Comparison of ENCODE assay signal across 20 mouse cellular contexts in genomic region chr5:13433303-13433702, GRCm38 (mm10).
DNase-seq lines count a peak whose midpoint lies in the region; ATAC-seq lines count a peak whose summit lies in the region.
"Had no signal": no experiment of that assay in that cellular context is flagged by ENCODE, and none has a peak within 500 bp of the region (broad histone marks: within the 10 kb centered on the region; RNA-seq: fewer than 3 reads in every experiment).

No protein-coding gene starts in this region.

- no peaks in the 10 kb centered on the region for H3K4me1 ChIP-seq in forebrain, embryonic 14.5 days (ENCODE audit: control insufficient read depth, insufficient read depth, low read length)
- no peaks in the 10 kb centered on the region; the same call in 1 of the 2 replicates for H3K4me1 ChIP-seq in forebrain, embryonic 15.5 days
- H3K4me1 ChIP-seq in kidney, embryonic 14.5 days (ENCODE audit: control insufficient read depth, insufficient read depth, low read length): no peaks in the 10 kb centered on the region
- H3K4me1 ChIP-seq: kidney, embryonic 15.5 days; limb, embryonic 12.5 days; liver, embryonic 13.5 days; megakaryocyte, embryonic 14.5 days had no signal

- no peaks in the 10 kb centered on the region for H3K36me3 ChIP-seq in forebrain, embryonic 14.5 days (ENCODE audit: control insufficient read depth, insufficient read depth, low read length)
- H3K36me3 ChIP-seq in forebrain, embryonic 15.5 days: no peaks in the 10 kb centered on the region
- H3K36me3 ChIP-seq in kidney, embryonic 14.5 days (ENCODE audit: control insufficient read depth, insufficient read depth, low read length): no peaks in the 10 kb centered on the region
- H3K36me3 ChIP-seq: G1E; kidney, embryonic 15.5 days; limb, embryonic 12.5 days; liver, embryonic 13.5 days; lung, embryonic 15.5 days had no signal

- no peak overlapping the region for H3K4me3 ChIP-seq in forebrain, embryonic 14.5 days (ENCODE audit: low read depth, low read length)
- no peak overlapping the region for H3K4me3 ChIP-seq in forebrain, embryonic 15.5 days
- no peak overlapping the region for H3K4me3 ChIP-seq in kidney, embryonic 14.5 days (ENCODE audit: low read length)
- H3K4me3 ChIP-seq: kidney, embryonic 15.5 days; limb, embryonic 12.5 days; liver, embryonic 13.5 days; lung, embryonic 15.5 days; megakaryocyte, embryonic 14.5 days had no signal

- no peak for ATAC-seq in forebrain, embryonic 14.5 days
- no peak for ATAC-seq in forebrain, embryonic 15.5 days (replicated peaks)
- ATAC-seq in kidney, embryonic 14.5 days (ENCODE audit: low FRiP score, low TSS enrichment): 0 out of 2 replicates have a peak, but pooled peaks have one; percentile 57
- ATAC-seq: forebrain, postnatal 0 days; midbrain, embryonic 16.5 days had no signal

- no peaks in the 10 kb centered on the region for H3K27me3 ChIP-seq in forebrain, embryonic 14.5 days (replicated peaks; ENCODE audit: control insufficient read depth, insufficient read depth, low read length)
- no peaks in the 10 kb centered on the region for H3K27me3 ChIP-seq in forebrain, embryonic 15.5 days
- H3K27me3 ChIP-seq in kidney, embryonic 14.5 days (ENCODE audit: control insufficient read depth, insufficient read depth, low read length): no peaks in the 10 kb centered on the region
- H3K27me3 ChIP-seq: kidney, embryonic 15.5 days; limb, embryonic 12.5 days; liver, embryonic 13.5 days; lung, embryonic 15.5 days; megakaryocyte, embryonic 14.5 days had no signal

- no peak overlapping the region for H3K9ac ChIP-seq in forebrain, embryonic 14.5 days (ENCODE audit: low read length)
- H3K9ac ChIP-seq in forebrain, embryonic 15.5 days (replicated peaks): no peak overlapping the region
- H3K9ac ChIP-seq in kidney, embryonic 14.5 days (ENCODE audit: low read depth, low read length): no peak overlapping the region
- H3K9ac ChIP-seq: forebrain, postnatal 0 days; hindbrain, embryonic 14.5 days; kidney, embryonic 15.5 days; limb, embryonic 12.5 days; liver, embryonic 13.5 days; lung, embryonic 15.5 days had no signal

- no peaks in the 10 kb centered on the region for H3K9me3 ChIP-seq in forebrain, embryonic 14.5 days (replicated peaks; ENCODE audit: control insufficient read depth, low read length)
- H3K9me3 ChIP-seq in forebrain, embryonic 15.5 days: no peaks in the 10 kb centered on the region
- no peaks in the 10 kb centered on the region for H3K9me3 ChIP-seq in kidney, embryonic 14.5 days (ENCODE audit: control insufficient read depth, low read length)
- H3K9me3 ChIP-seq: G1E; kidney, embryonic 15.5 days; limb, embryonic 12.5 days; liver, embryonic 13.5 days; lung, embryonic 15.5 days; megakaryocyte, embryonic 14.5 days had no signal

- H3K4me2 ChIP-seq in forebrain, embryonic 14.5 days (ENCODE audit: low read length): no peak overlapping the region
- H3K4me2 ChIP-seq in forebrain, embryonic 15.5 days (replicated peaks): no peak overlapping the region
- H3K4me2 ChIP-seq in kidney, embryonic 14.5 days (replicated peaks; ENCODE audit: low read depth, low read length): no peak overlapping the region
- H3K4me2 ChIP-seq: hindbrain, embryonic 14.5 days; kidney, embryonic 15.5 days; limb, embryonic 12.5 days; liver, embryonic 13.5 days; lung, embryonic 15.5 days had no signal

- WGBS in forebrain, embryonic 14.5 days: 58% methylated on average over 2 of the region's 2 CpGs
- WGBS in forebrain, embryonic 15.5 days: 59% methylated on average over 2 of the region's 2 CpGs
- WGBS in kidney, embryonic 14.5 days: 65% methylated on average over 2 of the region's 2 CpGs

- H3K27ac ChIP-seq in forebrain, embryonic 14.5 days (ENCODE audit: low read depth, low read length): no peak overlapping the region
- no peak overlapping the region for H3K27ac ChIP-seq in forebrain, embryonic 15.5 days (replicated peaks)
- no peak overlapping the region for H3K27ac ChIP-seq in kidney, embryonic 14.5 days (ENCODE audit: low read depth, low read length)
- H3K27ac ChIP-seq: hindbrain, embryonic 14.5 days; kidney, embryonic 15.5 days; limb, embryonic 12.5 days; liver, embryonic 13.5 days; lung, embryonic 15.5 days had no signal

- DNase-seq in forebrain, embryonic 14.5 days (ENCODE audit: low spot score): peak; percentile 23
- no peak for DNase-seq in kidney, postnatal 4 days
- peak; percentile 21 for DNase-seq in retina, embryonic 14.5 days (ENCODE audit: low spot score)
- DNase-seq in retina, postnatal 1 day: no peak
- DNase-seq in testis, postnatal 14 days (ENCODE audit: low spot score): no peak
- DNase-seq: adrenal gland, adult 2 months; cerebellum, adult 8-10 months; forebrain, postnatal 0 days; heart, postnatal 14 days; liver, embryonic 13.5 days; thymus, postnatal 25 days had no signal

Comparison
In these comparisons a context has a peak if more than half of its experiments do, and no peak if none do; other contexts are left out.
1. DNase-seq: peak in forebrain, embryonic 14.5 days (single experiment) and retina, embryonic 14.5 days (single experiment); none in kidney, postnatal 4 days (0 of 2), retina, postnatal 1 day (single experiment) and testis, postnatal 14 days (single experiment).